Mouse (Mus musculus) thymus, adult 2 months (tissue): ENCODE data around the gene Tmbim6. TPM values are rescaled to one million over a fixed set of nuclear protein-coding genes. Genes with fewer than 3 reads are reported as not detected.

Experiments
- DNase-seq: peaks from one replicate; pipeline ENCODE4 v3.0.0; 2021
- H3K27ac ChIP-seq: fragments of 200-500 bp; 2 replicates; pipeline ENCODE4 v1.5.1; 2012; ENCODE audit warnings: low read length, control low read depth; ENCODE audit not compliant: control insufficient read depth, insufficient read depth
- H3K27me3 ChIP-seq: fragments of 200-500 bp; 2 replicates; pipeline ENCODE4 v1.6.1; 2012; ENCODE audit warnings: mild to moderate bottlenecking, low read length, moderate library complexity, mixed read lengths; ENCODE audit not compliant: control insufficient read depth, insufficient read depth
- H3K36me3 ChIP-seq: fragments of 200-500 bp; 2 replicates; pipeline ENCODE4 v1.6.1; 2012; ENCODE audit warnings: mild to moderate bottlenecking, low read length, moderate library complexity; ENCODE audit not compliant: control insufficient read depth, insufficient read depth
- H3K4me1 ChIP-seq: fragments of 200-500 bp; replicated peaks from 2 replicates; pipeline ENCODE4 v1.6.1; 2012; ENCODE audit warnings: low read length; ENCODE audit not compliant: control insufficient read depth, insufficient read depth
- H3K4me3 ChIP-seq: fragments of 200-500 bp; 2 replicates; pipeline ENCODE4 v1.5.1; 2012; ENCODE audit warnings: mild to moderate bottlenecking, low read length, control low read depth, moderate library complexity; ENCODE audit not compliant: control insufficient read depth, insufficient read depth
- CTCF ChIP-seq: fragments of 200-500 bp; IDR thresholded peaks from 2 replicates; pipeline ENCODE4 v1.5.1; 2012; ENCODE audit warnings: mild to moderate bottlenecking, control low read depth, low read length, moderate library complexity, borderline replicate concordance; ENCODE audit not compliant: control insufficient read depth, poor library complexity, insufficient read depth; ENCODE audit errors: extremely low read depth
- POLR2A ChIP-seq: fragments of 200-500 bp; IDR thresholded peaks from 2 replicates; pipeline ENCODE4 v1.6.1; 2012; ENCODE audit warnings: mild to moderate bottlenecking, low read length, control low read depth, moderate library complexity; ENCODE audit not compliant: control insufficient read depth, poor library complexity, insufficient read depth; ENCODE audit errors: extremely low read depth
- WGBS: fragments of 180-500 bp; shearing (Covaris S2); methylation state at CpG from one replicate; pipeline ENCODE4 v1.1.7; 2018; 5-methylcytosine and 5-hydroxymethylcytosine counted together
- polyA plus RNA-seq: library from polyadenylated mRNA; depleted of rRNA; stranded (reverse); fragments of >200 nt; gene quantifications from 2 replicates; pipeline ENCODE4 v1.2.3, GENCODE M21; 2012

The Tmbim6 gene
- polyA plus RNA-seq, 1 experiment: 818 TPM

DNA sequence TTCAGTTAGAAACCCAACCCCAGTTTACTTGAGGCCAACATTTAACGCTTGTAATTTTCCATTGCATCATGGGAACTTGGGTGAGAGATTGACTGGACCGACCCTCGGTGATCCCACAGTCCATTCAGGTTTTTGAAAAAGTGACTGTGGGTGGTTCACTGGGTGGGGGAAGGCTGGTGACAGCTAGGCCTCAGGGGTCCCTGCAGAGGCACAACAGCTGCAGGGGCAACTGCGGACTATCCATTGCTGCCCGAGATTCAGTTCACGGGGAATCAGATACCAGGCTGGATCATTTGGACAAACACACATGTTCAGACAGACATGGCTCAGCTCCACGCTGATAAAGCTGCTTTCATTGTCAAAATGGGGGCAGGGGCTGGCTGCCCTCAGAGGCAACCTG, 38.8 kb downstream of the Tmbim6 start:
- Histone ChIP-seq H3K4me1 (peaks cover 10% of the 10 kb centered on the region), H3K27me3 (no peaks in the 10 kb centered on the region), H3K4me3 (no peak overlapping the region), H3K36me3 (peaks cover 9% of the 10 kb centered on the region; the same call in 1 of the 2 replicates), H3K27ac (no peak overlapping the region)
- no peak for TF ChIP-seq POLR2A
- TF ChIP-seq CTCF: no peak
- 91% methylated on average over 7 of the region's 7 CpGs for WGBS
- DNase-seq: no peak

DNA sequence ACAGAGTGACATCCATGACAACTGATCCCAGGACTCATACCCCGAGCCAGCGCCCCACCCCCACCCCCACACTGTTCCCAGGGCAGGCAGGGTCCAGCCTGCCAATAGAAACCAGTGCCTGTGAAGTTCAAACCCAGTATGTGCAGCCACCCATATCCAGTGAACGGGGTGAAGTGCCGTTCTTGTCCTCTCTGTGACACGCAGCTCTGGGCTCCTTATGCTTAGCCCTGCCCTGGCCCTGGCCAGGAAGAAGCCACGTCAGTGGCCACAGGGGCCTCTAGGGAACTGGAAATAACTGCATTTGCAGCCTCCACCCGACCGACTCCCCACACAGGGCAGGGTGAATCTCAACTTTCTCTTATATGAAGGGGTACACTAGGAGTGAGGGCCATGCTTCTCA, 39.3 kb downstream of the Tmbim6 start:
- H3K27me3 ChIP-seq: no peaks in the 10 kb centered on the region
- DNase-seq: no peak
- H3K4me1 ChIP-seq: peaks cover 10% of the 10 kb centered on the region
- TF ChIP-seq POLR2A (no peak), CTCF (no peak)
- no peak overlapping the region for H3K27ac ChIP-seq
- H3K4me3 ChIP-seq: no peak overlapping the region
- H3K36me3 ChIP-seq: peaks cover 9% of the 10 kb centered on the region; the same call in 1 of the 2 replicates
- 93% methylated on average over 8 of the region's 8 CpGs for WGBS

DNA sequence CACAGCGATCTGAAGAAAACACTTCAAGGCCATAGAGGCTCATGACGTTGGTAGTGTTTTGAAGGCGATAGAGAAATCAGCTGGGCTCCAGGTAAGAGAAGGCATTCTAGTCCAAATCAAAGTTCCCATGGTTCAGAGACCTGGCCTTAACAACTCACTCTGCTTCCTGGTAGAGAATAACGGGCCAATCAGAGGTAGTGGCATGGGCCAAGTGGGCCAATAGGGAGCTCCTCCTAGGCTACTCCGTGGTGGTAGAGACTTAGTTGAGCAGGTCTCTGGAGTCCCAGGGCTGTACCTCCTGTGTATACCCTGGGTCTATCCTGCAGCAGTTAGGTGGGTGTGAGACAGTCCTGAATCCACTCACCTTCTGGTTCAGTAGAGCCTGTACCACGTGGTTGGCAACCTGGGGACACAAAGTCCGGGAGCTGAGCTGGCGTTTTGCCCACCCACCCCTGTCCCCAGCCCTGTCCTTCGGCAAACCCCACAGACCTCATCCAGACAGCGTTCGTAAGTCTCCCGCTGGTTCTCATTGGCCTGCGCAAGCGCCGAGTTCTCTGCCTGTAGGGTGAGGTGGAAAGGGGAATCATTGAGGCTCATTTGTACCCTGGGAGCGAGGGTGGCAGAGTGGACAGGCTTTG, 40.5 kb downstream of the Tmbim6 start:
- H3K27me3 ChIP-seq: no peaks in the 10 kb centered on the region
- H3K4me3 ChIP-seq: no peak overlapping the region
- H3K4me1 ChIP-seq: peaks cover 10% of the 10 kb centered on the region
- peaks cover 9% of the 10 kb centered on the region; the same call in 1 of the 2 replicates for H3K36me3 ChIP-seq
- TF ChIP-seq POLR2A: no peak
- no peak for TF ChIP-seq CTCF
- no peak for DNase-seq
- no peak overlapping the region for H3K27ac ChIP-seq
- WGBS: 96% methylated on average over 16 of the region's 16 CpGs

DNA sequence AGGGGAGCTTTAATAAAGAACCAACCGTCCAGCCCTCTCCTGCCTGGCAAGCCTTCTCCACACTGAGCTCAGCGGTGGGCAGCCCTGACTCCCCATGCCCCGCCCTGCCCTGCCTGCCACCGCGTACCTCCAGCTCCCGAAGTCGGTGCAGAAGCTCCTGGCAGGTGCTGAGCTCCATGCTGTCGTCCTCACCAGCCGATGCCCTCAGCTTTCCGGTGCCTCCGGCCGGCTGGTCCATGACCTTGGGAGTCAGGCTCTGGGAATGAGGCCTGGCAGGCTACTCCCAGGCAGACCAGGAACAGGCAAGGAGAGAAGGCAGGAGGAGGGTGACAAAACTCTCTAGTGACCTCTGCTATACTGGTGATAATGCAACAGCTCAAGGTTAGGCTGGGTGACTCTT, 41.2 kb downstream of the Tmbim6 start:
- Histone ChIP-seq H3K27ac (no peak overlapping the region), H3K4me1 (peaks cover 10% of the 10 kb centered on the region), H3K4me3 (no peak overlapping the region), H3K27me3 (no peaks in the 10 kb centered on the region), H3K36me3 (peaks cover 5% of the 10 kb centered on the region; the same call in 1 of the 2 replicates)
- DNase-seq: no peak
- WGBS: 97% methylated on average over 12 of the region's 12 CpGs
- no peak for TF ChIP-seq CTCF
- no peak for TF ChIP-seq POLR2A

DNA sequence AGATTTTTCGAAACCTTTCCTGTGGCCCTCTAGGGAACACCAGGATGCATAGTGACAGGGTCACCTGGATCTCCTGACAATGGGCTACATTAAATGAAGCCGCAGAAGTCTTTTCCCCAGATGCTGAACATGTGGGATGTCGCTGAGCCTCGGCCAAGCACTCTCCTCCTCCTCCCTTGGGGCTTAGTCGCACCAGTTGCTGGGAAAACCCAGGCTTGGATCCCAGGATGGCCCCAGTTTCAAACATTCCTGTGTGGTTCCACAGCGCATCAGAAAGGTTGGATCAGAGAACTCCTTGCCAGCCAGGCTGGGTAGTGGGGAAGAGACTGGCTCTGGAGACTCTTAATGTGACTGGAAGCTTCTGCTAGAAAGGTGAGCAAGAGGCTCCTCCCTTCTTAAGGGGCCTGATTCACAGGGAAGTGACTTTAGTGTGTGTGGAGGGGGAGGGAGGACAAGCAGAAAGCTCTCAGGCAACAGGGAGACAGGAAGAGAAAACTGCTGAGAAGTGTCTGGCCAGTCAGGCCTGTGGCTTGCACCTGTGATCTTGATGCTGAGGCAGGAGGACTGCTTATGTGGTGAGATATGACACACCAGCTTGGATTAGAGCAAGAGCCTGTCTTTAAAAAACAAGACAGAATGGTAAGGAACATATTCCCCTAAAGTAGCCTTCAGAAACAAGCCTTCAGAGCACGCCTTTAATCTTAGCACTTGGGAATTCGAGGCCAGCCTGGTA, 46.5 kb downstream of the Tmbim6 start:
- Histone ChIP-seq H3K27ac (no peak overlapping the region), H3K4me1 (peaks cover 8% of the 10 kb centered on the region)
- WGBS: 94% methylated on average over 8 of the region's 8 CpGs

DNA sequence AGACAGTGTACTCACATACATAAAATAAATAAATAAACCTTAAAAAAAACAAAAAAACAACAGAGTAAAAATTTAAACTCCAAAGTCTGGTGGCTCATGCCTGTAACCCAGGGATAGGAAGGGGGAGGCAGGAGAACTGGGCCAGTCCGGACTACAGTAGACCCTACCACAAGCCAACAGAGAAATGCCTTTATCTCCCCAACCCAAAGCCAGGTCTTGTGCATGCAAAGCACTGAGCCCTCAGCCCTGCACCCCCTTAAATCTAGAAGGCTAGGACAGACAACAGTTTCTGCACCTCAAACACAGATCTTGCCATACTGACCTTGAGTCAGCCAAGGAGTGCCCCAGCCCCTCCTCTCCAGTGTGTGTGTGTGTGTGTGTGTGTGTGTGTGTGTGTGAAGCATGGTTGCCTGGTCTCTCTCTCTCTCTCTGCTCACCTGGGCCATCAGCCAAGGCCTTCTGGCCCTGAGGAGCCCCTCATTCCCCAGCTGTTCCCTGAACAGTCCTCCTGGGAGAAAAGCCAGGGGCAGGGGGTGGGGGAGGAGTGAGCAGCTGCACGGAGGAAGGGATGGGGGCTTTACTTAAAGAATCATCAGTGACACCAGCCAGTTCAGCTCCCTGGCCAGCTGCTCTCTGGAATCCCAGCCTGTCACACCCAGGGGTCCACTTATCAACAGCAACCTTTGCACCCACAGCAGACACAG, 47.6 kb downstream of the Tmbim6 start:
- DNase-seq: no peak
- Histone ChIP-seq H3K4me1 (peaks cover 8% of the 10 kb centered on the region), H3K36me3 (no peaks in the 10 kb centered on the region), H3K27ac (no peak overlapping the region), H3K27me3 (no peaks in the 10 kb centered on the region), H3K4me3 (no peak overlapping the region)
- 86% methylated on average over 2 of the region's 2 CpGs for WGBS
- no peak for TF ChIP-seq POLR2A
- TF ChIP-seq CTCF: no peak

More for the DNA sequence above, 46.5 kb downstream of the Tmbim6 start:
- Histone ChIP-seq H3K27me3 (no peaks in the 10 kb centered on the region), H3K4me3 (no peak overlapping the region), H3K36me3 (no peaks in the 10 kb centered on the region)
- no peak for TF ChIP-seq CTCF
- TF ChIP-seq POLR2A: no peak
- DNase-seq: no peak
